Mouse (Mus musculus) heart, postnatal 0 days (tissue): ENCODE results near the gene Stxbp2. TPM values are rescaled to one million over a fixed set of nuclear protein-coding genes. Genes with fewer than 3 reads are reported as not detected.

Experiments
- ATAC-seq: fragments of 200-750 bp; cut with Nextera tagmentation; 2 replicates; pipeline ENCODE4 v1.8.0; 2017; ENCODE audit warnings: low read depth, moderate number of reproducible peaks, moderate library complexity; ENCODE audit not compliant: insufficient read depth
- DNase-seq: peaks from one replicate; pipeline ENCODE4 v3.0.0-alpha.2; 2016; ENCODE audit warnings: low spot score
- H3K27ac ChIP-seq: fragments of 300-500 bp; sonication (generic); 2 replicates; pipeline ENCODE4 v1.5.1; 2014; ENCODE audit warnings: low read depth, mild to moderate bottlenecking
- H3K27me3 ChIP-seq: fragments of 300-500 bp; sonication (generic); 2 replicates; pipeline ENCODE4 v1.6.1; 2014; ENCODE audit warnings: low read length, mixed read lengths; ENCODE audit not compliant: control insufficient read depth, insufficient read depth
- H3K36me3 ChIP-seq: fragments of 300-500 bp; sonication (generic); replicated peaks from 2 replicates; pipeline ENCODE4 v1.6.1; 2014; ENCODE audit warnings: low read length, mixed read lengths; ENCODE audit not compliant: control insufficient read depth, insufficient read depth
- H3K4me1 ChIP-seq: fragments of 300-500 bp; sonication (generic); 2 replicates; pipeline ENCODE4 v1.6.1; 2014; ENCODE audit warnings: antibody characterized with exemption; ENCODE audit not compliant: control insufficient read depth, insufficient read depth
- H3K4me2 ChIP-seq: fragments of 300-500 bp; sonication (generic); 2 replicates; pipeline ENCODE4 v1.6.1; 2014; ENCODE audit warnings: low read depth, mild to moderate bottlenecking, low read length, moderate library complexity
- H3K4me3 ChIP-seq: fragments of 300-500 bp; sonication (generic); 2 replicates; pipeline ENCODE4 v1.5.1; 2014; ENCODE audit warnings: low read depth, low read length
- H3K9ac ChIP-seq: fragments of 300-500 bp; sonication (generic); replicated peaks from 2 replicates; pipeline ENCODE4 v1.6.1; 2014; ENCODE audit warnings: low read depth, low read length, mixed read lengths
- H3K9me3 ChIP-seq: fragments of 300-500 bp; sonication (generic); replicated peaks from 2 replicates; pipeline ENCODE4 v1.6.1; 2016; ENCODE audit warnings: low read length; ENCODE audit not compliant: control insufficient read depth
- CTCF ChIP-seq: IDR thresholded peaks from 2 replicates; pipeline ENCODE4 v1.5.1; 2016; ENCODE audit warnings: antibody characterized with exemption, control low read depth, low read depth
- EP300 ChIP-seq: IDR thresholded peaks from 2 replicates; pipeline ENCODE4 v1.6.1; 2016; ENCODE audit warnings: antibody characterized with exemption, low read depth
- WGBS: fragments of 180-500 bp; shearing (Covaris S2); extraction: QIAGEN DNeasy Blood & Tissue Kit; methylation state at CpG from one replicate; pipeline ENCODE4 v1.1.7; 2014; 5-methylcytosine and 5-hydroxymethylcytosine counted together
- polyA plus RNA-seq: library from polyadenylated mRNA; unstranded; fragments of >200 nt; fragmentation: Nextera tagmentation; extraction: Ambion mirVana; gene quantifications from 2 replicates; pipeline ENCODE4 v1.2.1, GENCODE M21; 2015
- total RNA-seq: library from RNA; depleted of rRNA; stranded (reverse); fragments of >200 nt; gene quantifications from 2 replicates; pipeline ENCODE4 v1.2.3, GENCODE M21; 2014; ENCODE audit warnings: low replicate concordance

Stxbp2 gene
- total and polyA plus RNA-seq, 2 experiments from 2014 or later = 14.5 to 15.2 TPM

- Histone ChIP-seq H3K27ac (no peak overlapping the region), H3K4me3 (no peak overlapping the region), H3K4me2 (no peak overlapping the region), H3K36me3 (no peaks in the 10 kb centered on the region), H3K9me3 (no peaks in the 10 kb centered on the region), H3K27me3 (no peaks in the 10 kb centered on the region), H3K9ac (no peak overlapping the region), H3K4me1 (no peaks in the 10 kb centered on the region)
- 47% methylated on average over 3 of the region's 3 CpGs for WGBS
- ATAC-seq (no peak), DNase-seq (no peak)
- TF ChIP-seq CTCF (no peak), EP300 (no peak)
Observed at GRCm38 (mm10) chr8:3652845-3653244, 22.1 kb downstream of the Stxbp2 start.

DNA sequence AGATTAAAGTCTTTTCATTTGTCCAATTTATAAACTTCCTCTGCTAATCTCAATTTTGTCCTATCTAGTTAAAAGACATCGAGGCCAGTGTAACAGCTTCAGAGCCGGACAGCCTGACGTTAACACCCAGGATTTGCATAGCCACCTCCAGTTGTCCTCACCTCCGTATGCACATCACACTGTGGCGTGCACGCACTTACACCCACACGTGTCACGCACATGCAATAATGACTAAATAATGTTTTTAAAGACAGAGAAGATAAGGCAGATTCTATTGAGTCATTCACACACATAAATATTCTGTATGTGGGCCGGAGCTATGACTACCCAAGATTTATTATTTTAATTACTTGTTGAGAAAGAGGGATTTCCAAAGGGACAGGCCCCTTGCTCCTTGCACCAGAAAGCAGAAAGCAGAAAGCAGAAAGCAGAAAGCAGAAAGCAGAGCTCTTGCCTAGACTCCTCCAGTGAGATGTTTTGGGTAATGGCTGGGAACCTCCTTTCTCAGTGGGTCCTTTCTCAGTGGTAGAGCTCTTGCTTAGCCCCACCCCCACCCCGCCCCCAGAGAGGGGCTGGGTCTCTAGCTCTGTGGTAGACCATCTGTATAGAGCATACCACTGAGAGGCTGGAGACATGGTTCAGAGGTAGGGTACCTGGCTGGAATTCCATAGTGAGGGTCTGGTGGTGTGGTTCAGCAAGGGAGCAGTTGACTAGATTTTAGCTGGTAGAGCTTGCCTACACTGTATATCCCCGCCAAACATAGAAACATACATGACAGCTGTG, 24.2 kb downstream of the Stxbp2 start:
- ATAC-seq (no peak), DNase-seq (no peak)
- 68% methylated on average over 11 of the region's 11 CpGs for WGBS
- TF ChIP-seq CTCF (no peak), EP300 (no peak)
- no peak overlapping the region for H3K9ac ChIP-seq
- no peaks in the 10 kb centered on the region for H3K4me1 ChIP-seq
- no peak overlapping the region for H3K4me3 ChIP-seq
- H3K9me3 ChIP-seq = no peaks in the 10 kb centered on the region
- H3K27me3 ChIP-seq = no peaks in the 10 kb centered on the region
- H3K27ac ChIP-seq = no peak overlapping the region
- H3K36me3 ChIP-seq = no peaks in the 10 kb centered on the region
- H3K4me2 ChIP-seq = no peak overlapping the region

DNA sequence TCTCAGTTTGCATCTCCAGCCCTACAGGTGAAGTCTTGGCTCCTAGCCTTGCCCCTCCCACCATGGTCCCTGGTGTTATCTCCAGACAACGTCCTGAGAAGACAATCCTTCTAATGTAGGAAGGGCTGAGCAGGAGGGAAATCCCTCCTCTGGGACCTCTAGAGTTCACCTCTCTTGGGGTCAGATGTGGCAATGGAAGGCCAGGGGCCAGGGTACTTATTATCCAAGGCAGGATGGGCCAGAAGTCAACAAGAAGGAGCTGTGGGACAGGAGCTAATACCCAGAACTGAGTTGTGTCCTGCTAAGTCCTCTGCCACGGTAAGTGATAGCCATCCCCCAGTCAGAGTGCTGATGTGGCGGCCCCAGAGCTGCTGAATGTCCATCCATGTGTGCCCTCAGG, 24.8 kb downstream of the Stxbp2 start, which contains the start of gene Retn:
Retn (plus strand) TSS at position 245 of the 400 bp plus-strand sequence.
- TF ChIP-seq CTCF = no peak
- TF ChIP-seq EP300 = no peak
- Histone ChIP-seq H3K27me3 (no peaks in the 10 kb centered on the region), H3K9me3 (no peaks in the 10 kb centered on the region), H3K36me3 (no peaks in the 10 kb centered on the region), H3K4me3 (no peak within 1 kb of the TSS), H3K27ac (no peak within 1 kb of the TSS), H3K9ac (no peak within 1 kb of the TSS), H3K4me1 (no peaks in the 10 kb centered on the region), H3K4me2 (no peak within 1 kb of the TSS)
- DNase-seq (no peak), ATAC-seq (no peak)
- 51% methylated on average over 3 of the region's 3 CpGs for WGBS

GRCm38 (mm10) chr8:3656725-3657381, 26.1 kb downstream of the Stxbp2 start:
- no peaks in the 10 kb centered on the region for H3K27me3 ChIP-seq
- H3K4me2 ChIP-seq = no peak overlapping the region
- H3K4me3 ChIP-seq = no peak overlapping the region
- DNase-seq (no peak), ATAC-seq (no peak)
- H3K36me3 ChIP-seq = no peaks in the 10 kb centered on the region
- H3K4me1 ChIP-seq = no peaks in the 10 kb centered on the region
- TF ChIP-seq EP300 (no peak), CTCF (no peak)
- H3K9ac ChIP-seq = no peak overlapping the region
- H3K27ac ChIP-seq = no peak overlapping the region
- no peaks in the 10 kb centered on the region for H3K9me3 ChIP-seq
- WGBS = 27% methylated on average over 7 of the region's 7 CpGs

DNA sequence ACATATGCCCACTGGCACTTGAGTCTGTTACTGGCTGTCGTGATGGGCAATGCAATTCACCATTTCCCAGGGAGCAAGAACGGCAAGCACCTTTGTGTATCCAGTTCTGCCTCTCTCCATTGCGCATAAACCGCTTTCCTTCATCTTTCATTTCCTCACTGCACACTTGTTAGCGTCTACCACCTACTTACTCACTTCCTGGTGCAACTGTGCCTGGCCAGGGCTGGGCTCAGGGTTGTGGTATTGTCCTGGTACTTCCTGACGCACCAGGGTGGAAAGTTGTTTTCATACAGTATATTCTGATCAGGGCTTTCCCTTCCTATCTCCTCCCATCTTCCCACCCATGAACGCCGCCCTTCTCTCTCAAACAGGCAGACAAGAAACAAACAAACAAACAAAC, 30.1 kb downstream of the Stxbp2 start:
- no peak overlapping the region for H3K4me3 ChIP-seq
- DNase-seq (no peak), ATAC-seq (no peak)
- H3K9me3 ChIP-seq = no peaks in the 10 kb centered on the region
- H3K4me1 ChIP-seq = no peaks in the 10 kb centered on the region
- H3K36me3 ChIP-seq = no peaks in the 10 kb centered on the region
- H3K9ac ChIP-seq = no peak overlapping the region
- H3K27ac ChIP-seq = no peak overlapping the region
- 69% methylated on average over 8 of the region's 8 CpGs for WGBS
- no peak for TF ChIP-seq CTCF
- no peak for TF ChIP-seq EP300
- H3K27me3 ChIP-seq = no peaks in the 10 kb centered on the region
- H3K4me2 ChIP-seq = no peak overlapping the region
